Mouse (Mus musculus) myocyte (in vitro differentiated cells): ENCODE measurements around the gene Ttc23l.

Experiments used
- E2F4 ChIP-seq: IDR thresholded peaks from one replicate; pipeline ENCODE4 v1.6.1; 2011; ENCODE audit warnings: mild to moderate bottlenecking, control low read depth, moderate library complexity; ENCODE audit not compliant: insufficient read depth
- POLR2A ChIP-seq: IDR thresholded peaks from one replicate; pipeline ENCODE4 v1.6.1; 2011; ENCODE audit warnings: low read depth, mild to moderate bottlenecking, control low read depth, moderate library complexity; ENCODE audit not compliant: insufficient read length
- POLR2AphosphoS2 ChIP-seq: IDR thresholded peaks from one replicate; pipeline ENCODE4 v1.6.1; 2011; ENCODE audit warnings: low read depth, control low read depth; ENCODE audit not compliant: insufficient read length
- USF1 ChIP-seq: IDR thresholded peaks from one replicate; pipeline ENCODE4 v1.6.1; 2011; ENCODE audit warnings: low read depth, mild to moderate bottlenecking, control low read depth, moderate library complexity

DNA sequence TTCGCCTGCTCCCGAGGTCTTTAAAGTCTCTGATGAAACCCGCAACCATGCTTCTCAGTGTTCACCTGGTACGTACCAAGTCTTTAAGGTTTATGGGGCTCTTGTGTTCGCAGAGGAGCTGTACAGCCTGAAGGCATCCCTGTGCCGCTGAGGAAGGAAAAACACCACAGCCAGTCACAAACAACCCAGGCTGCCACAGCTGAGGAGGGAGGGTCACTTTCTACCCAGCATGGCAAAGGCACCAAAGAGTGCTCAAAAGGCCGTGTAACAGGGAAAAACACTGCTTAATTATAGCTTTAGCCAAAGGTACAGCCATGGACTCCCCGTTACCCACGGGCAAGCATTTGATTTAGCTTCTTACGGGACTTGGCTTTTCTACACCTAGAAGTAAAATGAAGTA, 36.4 kb upstream of the Ttc23l start:
- no peak for TF ChIP-seq POLR2A
- no peak for TF ChIP-seq E2F4
- no peak for TF ChIP-seq USF1
- no peak for TF ChIP-seq POLR2AphosphoS2
